Mouse (Mus musculus) CD4-positive, CD25-positive, alpha-beta regulatory T cell, adult 4 months (primary cell): Measurements from ENCODE around the gene Nt5m. TPM values are rescaled to one million over a fixed set of nuclear protein-coding genes. Genes with fewer than 3 reads are reported as not detected.

ENCODE experiments used
- ATAC-seq: one replicate; pipeline ENCODE4 v1.8.0; 2017
- polyA plus RNA-seq, 2 experiments: library from polyadenylated mRNA; unstranded; fragments of 100-300 nt; shearing (Covaris generic); gene quantifications; one replicate each; pipeline ENCODE4 v1.2.1; 2017

Nt5m gene
- polyA plus RNA-seq, 2 experiments from 2014 or later, result 7.3 to 7.8 TPM

GRCm38 (mm10) chr11:59906521-59907123 is 67.4 kb downstream of the Nt5m start:
- ATAC-seq, result no peak

GRCm38 (mm10) chr11:59908446-59908845 is 69.2 kb downstream of the Nt5m start:
- ATAC-seq, result no peak

- no peak for ATAC-seq
These were observed 71.3 kb downstream of the Nt5m start for GRCm38 (mm10) chr11:59910586-59910985.

GRCm38 (mm10) chr11:59911523-59911922 is 72.3 kb downstream of the Nt5m start:
- ATAC-seq, result no peak

GRCm38 (mm10) chr11:59913702-59914101 is 74.5 kb downstream of the Nt5m start:
- ATAC-seq, result no peak

GRCm38 (mm10) chr11:59918014-59918413 is 78.8 kb downstream of the Nt5m start:
- ATAC-seq, result no peak

GRCm38 (mm10) chr11:59919401-59919800 is 80.2 kb downstream of the Nt5m start:
- no peak for ATAC-seq

GRCm38 (mm10) chr11:59920331-59920730 is 81.1 kb downstream of the Nt5m start:
- no peak for ATAC-seq

GRCm38 (mm10) chr11:59921265-59921664 is 82.0 kb downstream of the Nt5m start:
- ATAC-seq, result no peak

- no peak for ATAC-seq
These were observed 90.8 kb downstream of the Nt5m start for GRCm38 (mm10) chr11:59930031-59930430.

Other genes starting within 250 kb of the Nt5m start
- gene Olfr223, start 246.2 kb upstream of the Nt5m start, polyA plus RNA-seq, result not detected
- 10 to 100 TPM; 21.3 to 29.6 TPM for gene Mprip, start 178.1 kb upstream of the Nt5m start, polyA plus RNA-seq
- gene Pld6, start 51.8 kb upstream of the Nt5m start, polyA plus RNA-seq, result under 1 TPM in 1 of 2 experiments, not detected in 1; 0.36 TPM
- 10 to 100 TPM; 26.9 to 39.0 TPM for gene Flcn, start 29.4 kb upstream of the Nt5m start, polyA plus RNA-seq
- 10 to 100 TPM; 74.8 to 80.6 TPM for gene Cops3, start 391 bp downstream of the Nt5m start, polyA plus RNA-seq
- 1 to 10 TPM; 4.5 to 5.3 TPM for gene Med9, start 108.8 kb downstream of the Nt5m start, polyA plus RNA-seq
- gene Rasd1, start 125.5 kb downstream of the Nt5m start, polyA plus RNA-seq, result under 1 TPM; 0.52 to 0.59 TPM
- gene Pemt, start 207.0 kb downstream of the Nt5m start, polyA plus RNA-seq, result 1 to 10 TPM in 1 of 2 experiments, under 1 TPM in 1; 0.79 to 2.2 TPM